In genomic region chr16:38385184-38385634, GRCm38 (mm10) we compare ENCODE assay signal across 22 mouse cellular contexts. TPM values are rescaled to one million over a fixed set of nuclear protein-coding genes. Genes with fewer than 3 reads are reported as not detected.
DNase-seq lines count a peak whose midpoint lies in the region; ATAC-seq and TF ChIP-seq lines count a peak whose summit lies in the region.
"Had no signal": no experiment of that assay in that cellular context is flagged by ENCODE, and none has a peak within 500 bp of the region (broad histone marks: within the 10 kb centered on the region; RNA-seq: fewer than 3 reads in every experiment).

No protein-coding gene starts in this region.

- no peak for TF ChIP-seq EP300 in liver, postnatal 0 days (IDR thresholded peaks at IDR 0.05; ENCODE audit: low read depth)

- peaks cover 56% of the 10 kb centered on the region for H3K4me1 ChIP-seq in liver, embryonic 12.5 days
- peaks cover 22% of the 10 kb centered on the region for H3K4me1 ChIP-seq in liver, postnatal 0 days (ENCODE audit: insufficient read depth)
- H3K4me1 ChIP-seq: hindbrain, embryonic 15.5 days had no signal

- TF ChIP-seq CTCF in liver, postnatal 0 days (IDR thresholded peaks at IDR 0.05; ENCODE audit: low read depth), result no peak

- no peak overlapping the region for H3K4me2 ChIP-seq in liver, embryonic 12.5 days
- H3K4me2 ChIP-seq in liver, postnatal 0 days (ENCODE audit: low read depth, low read length), result no peak overlapping the region
- H3K4me2 ChIP-seq: heart, embryonic 11.5 days; hindbrain, embryonic 15.5 days had no signal

- no peak overlapping the region for H3K4me3 ChIP-seq in liver, embryonic 12.5 days
- no peak overlapping the region for H3K4me3 ChIP-seq in liver, postnatal 0 days (ENCODE audit: low read depth, low read length)
- H3K4me3 ChIP-seq: gastrocnemius, adult 2 months; hindbrain, embryonic 15.5 days had no signal

- H3K9me3 ChIP-seq in liver, embryonic 12.5 days (replicated peaks), result no peaks in the 10 kb centered on the region
- H3K9me3 ChIP-seq in liver, postnatal 0 days (ENCODE audit: low read length), result no peaks in the 10 kb centered on the region
- H3K9me3 ChIP-seq: hindbrain, embryonic 15.5 days had no signal

- no peak overlapping the region for H3K9ac ChIP-seq in liver, embryonic 12.5 days
- H3K9ac ChIP-seq in liver, postnatal 0 days (replicated peaks), result no peak overlapping the region
- H3K9ac ChIP-seq: hindbrain, embryonic 15.5 days had no signal

- no peak for DNase-seq in liver
- DNase-seq in liver, postnatal 0 days, result peak; percentile 10
- DNase-seq in left cerebral cortex, adult 18-20 months (ENCODE audit: low spot score in 2 of 2), result no peak
- no peak for DNase-seq in cerebellum, postnatal 14 days
- DNase-seq: adrenal gland, postnatal 10 days; cerebellum, adult 11 months; cerebellum, adult 8-10 months; cerebellum, postnatal 25 days; gastrocnemius, adult 2 months; gastrocnemius, postnatal 25 days; heart, adult 11 months; heart, postnatal 36 days had no signal

- no peaks in the 10 kb centered on the region for H3K27me3 ChIP-seq in liver, embryonic 12.5 days (replicated peaks)
- H3K27me3 ChIP-seq in liver, postnatal 0 days (ENCODE audit: insufficient read depth, low read length), result no peaks in the 10 kb centered on the region
- H3K27me3 ChIP-seq: hindbrain, embryonic 15.5 days had no signal

- WGBS in liver, embryonic 12.5 days (ENCODE audit: insufficient replicate concordance), result 81% methylated on average over 6 of the region's 6 CpGs
- 80% methylated on average over 6 of the region's 6 CpGs for WGBS in liver, postnatal 0 days (ENCODE audit: insufficient replicate concordance)

- H3K36me3 ChIP-seq in liver, embryonic 12.5 days, result no peaks in the 10 kb centered on the region
- H3K36me3 ChIP-seq in liver, postnatal 0 days (replicated peaks; ENCODE audit: insufficient read depth, low read length), result no peaks in the 10 kb centered on the region
- H3K36me3 ChIP-seq: hindbrain, embryonic 15.5 days had no signal

- no peak for ATAC-seq in liver, embryonic 12.5 days
- peak; percentile 55 for ATAC-seq in granulocyte monocyte progenitor cell, adult 5-6 weeks (replicated peaks; ENCODE audit: poor library complexity, severe bottlenecking)
- no peak for ATAC-seq in liver, postnatal 0 days
- ATAC-seq: forebrain, embryonic 14.5 days had no signal

- H3K27ac ChIP-seq in liver, embryonic 12.5 days, result peak overlapping the region; percentile 61
- H3K27ac ChIP-seq in liver, postnatal 0 days (ENCODE audit: low read depth), result no peak overlapping the region
- H3K27ac ChIP-seq: gastrocnemius, adult 2 months; hindbrain, embryonic 15.5 days had no signal

RNA-seq across cellular contexts. Expression of gene Popdc2, which starts 23.2 kb away (rescaled TPM):
- 20.3 and 24.8 TPM in 2 replicates for polyA plus RNA-seq in liver, embryonic 12.5 days (2016; fragmentation: Nextera tagmentation; extraction: Ambion mirVana)
- not detected in 2 replicates for total RNA-seq in granulocyte monocyte progenitor cell, adult 5-6 weeks (2014; fragmentation: Nextera tagmentation)
- total RNA-seq in granulocyte monocyte progenitor cell, adult 5-6 weeks (2017), result not detected in 2 replicates
- polyA plus RNA-seq in liver, postnatal 0 days (2015; fragmentation: Nextera tagmentation; extraction: Ambion mirVana), result 10.8 and 12.6 TPM in 2 replicates
- 1 to 10 TPM in 1 of 2 experiments, under 1 TPM in 1; 0.89 to 1.3 TPM for total RNA-seq in left cerebral cortex, adult 18-20 months (2021)

RNA-seq across cellular contexts. Expression of gene Gm21987, which starts 38.4 kb away (rescaled TPM):
- polyA plus RNA-seq in liver, embryonic 12.5 days (2016; fragmentation: Nextera tagmentation; extraction: Ambion mirVana), result not detected in 2 replicates
- not detected in 2 replicates for total RNA-seq in granulocyte monocyte progenitor cell, adult 5-6 weeks (2014; fragmentation: Nextera tagmentation)
- total RNA-seq in granulocyte monocyte progenitor cell, adult 5-6 weeks (2017), result not detected in 2 replicates
- not detected in 2 replicates for polyA plus RNA-seq in liver, postnatal 0 days (2015; fragmentation: Nextera tagmentation; extraction: Ambion mirVana)
- not detected for total RNA-seq in left cerebral cortex, adult 18-20 months (2021)
- total RNA-seq: adrenal gland, postnatal 10 days; adrenal gland, postnatal 4 days; ES-E14; gastrocnemius, adult 2 months; gastrocnemius, postnatal 25 days; heart, postnatal 36 days had no signal
- polyA plus RNA-seq: brain, embryonic 14.5 days; embryonic facial prominence, embryonic 14.5 days; forebrain, embryonic 14.5 days; hindbrain, embryonic 11.5 days; hindbrain, embryonic 15.5 days had no signal

RNA-seq across cellular contexts. Expression of gene Cox17, which starts 38.4 kb away (rescaled TPM):
- polyA plus RNA-seq in liver, embryonic 12.5 days (2016; fragmentation: Nextera tagmentation; extraction: Ambion mirVana), result 404 and 417 TPM in 2 replicates
- total RNA-seq in granulocyte monocyte progenitor cell, adult 5-6 weeks (2014; fragmentation: Nextera tagmentation), result 124 and 168 TPM in 2 replicates
- total RNA-seq in granulocyte monocyte progenitor cell, adult 5-6 weeks (2017), result 185 and 260 TPM in 2 replicates
- 274 and 276 TPM in 2 replicates for polyA plus RNA-seq in liver, postnatal 0 days (2015; fragmentation: Nextera tagmentation; extraction: Ambion mirVana)
- 100 to 1,000 TPM; 140 to 142 TPM for total RNA-seq in left cerebral cortex, adult 18-20 months (2021)

RNA-seq across cellular contexts. Expression of gene Maats1, which starts 43.3 kb away (rescaled TPM):
- polyA plus RNA-seq in liver, embryonic 12.5 days (2016; fragmentation: Nextera tagmentation; extraction: Ambion mirVana), result 0.05 TPM in 1 of 2 replicates, not detected in the other
- not detected in 2 replicates for total RNA-seq in granulocyte monocyte progenitor cell, adult 5-6 weeks (2014; fragmentation: Nextera tagmentation)
- total RNA-seq in granulocyte monocyte progenitor cell, adult 5-6 weeks (2017), result not detected in 2 replicates
- 0.04 TPM in 1 of 2 replicates, not detected in the other for polyA plus RNA-seq in liver, postnatal 0 days (2015; fragmentation: Nextera tagmentation; extraction: Ambion mirVana)
- 1 to 10 TPM in 1 of 2 experiments, under 1 TPM in 1; 0.82 to 1.5 TPM for total RNA-seq in left cerebral cortex, adult 18-20 months (2021)
- total RNA-seq: gastrocnemius, adult 2 months; gastrocnemius, postnatal 25 days; heart, postnatal 36 days had no signal

RNA-seq across cellular contexts. Expression of gene Pla1a, which starts 47.7 kb away (rescaled TPM):
- polyA plus RNA-seq in liver, embryonic 12.5 days (2016; fragmentation: Nextera tagmentation; extraction: Ambion mirVana), result 3.4 TPM in 2 replicates
- total RNA-seq in granulocyte monocyte progenitor cell, adult 5-6 weeks (2014; fragmentation: Nextera tagmentation), result not detected in 2 replicates
- total RNA-seq in granulocyte monocyte progenitor cell, adult 5-6 weeks (2017), result not detected in 2 replicates
- polyA plus RNA-seq in liver, postnatal 0 days (2015; fragmentation: Nextera tagmentation; extraction: Ambion mirVana), result 49.8 and 55.8 TPM in 2 replicates
- 1 to 10 TPM in 1 of 2 experiments, under 1 TPM in 1; 0.94 to 1.0 TPM for total RNA-seq in left cerebral cortex, adult 18-20 months (2021)
